Mouse (Mus musculus) hindbrain, embryonic 11.5 days (tissue): ENCODE data around the gene Batf. TPM values are rescaled to one million over a fixed set of nuclear protein-coding genes. Genes with fewer than 3 reads are reported as not detected.
A peak's percentile ranks its signal among the peaks of the same experiment; 100 is the strongest.

Source experiments
- ATAC-seq: fragments of 200-750 bp; cut with Nextera tagmentation; 2 replicates; pipeline ENCODE4 v1.8.0; 2017; ENCODE audit warnings: mild to moderate bottlenecking, moderate TSS enrichment, moderate library complexity; ENCODE audit not compliant: low FRiP score
- DNase-seq: peaks from one replicate; pipeline ENCODE4 v3.0.0-alpha.2; 2015; ENCODE audit warnings: low spot score
- H3K27ac ChIP-seq: fragments of 300-500 bp; sonication (generic); 2 replicates; pipeline ENCODE4 v1.5.1; 2014; ENCODE audit warnings: mild to moderate bottlenecking, low read depth, low read length
- H3K27me3 ChIP-seq: fragments of 300-500 bp; sonication (generic); 2 replicates; pipeline ENCODE4 v1.6.1; 2014; ENCODE audit warnings: mild to moderate bottlenecking, low read length, moderate library complexity, mixed read lengths; ENCODE audit not compliant: control insufficient read depth, insufficient read depth
- H3K36me3 ChIP-seq: fragments of 300-500 bp; sonication (generic); 2 replicates; pipeline ENCODE4 v1.6.1; 2014; ENCODE audit warnings: mild to moderate bottlenecking, low read length, moderate library complexity, mixed read lengths; ENCODE audit not compliant: control insufficient read depth, insufficient read depth
- H3K4me1 ChIP-seq: fragments of 300-500 bp; sonication (generic); replicated peaks from 2 replicates; pipeline ENCODE4 v1.6.1; 2014; ENCODE audit warnings: low read length, mixed read lengths; ENCODE audit not compliant: control insufficient read depth, insufficient read depth
- H3K4me2 ChIP-seq: fragments of 300-500 bp; sonication (generic); replicated peaks from 2 replicates; pipeline ENCODE4 v1.6.1; 2014; ENCODE audit warnings: mild to moderate bottlenecking, low read depth, low read length
- H3K4me3 ChIP-seq: fragments of 300-500 bp; sonication (generic); 2 replicates; pipeline ENCODE4 v1.5.1; 2014; ENCODE audit warnings: low read depth, low read length
- H3K9ac ChIP-seq: fragments of 300-500 bp; sonication (generic); 2 replicates; pipeline ENCODE4 v1.6.1; 2014; ENCODE audit warnings: low read depth, low read length
- H3K9me3 ChIP-seq: fragments of 300-500 bp; sonication (generic); 2 replicates; pipeline ENCODE4 v1.6.1; 2016; ENCODE audit warnings: low read length; ENCODE audit not compliant: control insufficient read depth
- WGBS: fragments of 180-500 bp; shearing (Covaris S2); extraction: QIAGEN DNeasy Blood & Tissue Kit; methylation state at CpG from one replicate; pipeline ENCODE4 v1.1.7; 2014; 5-methylcytosine and 5-hydroxymethylcytosine counted together
- polyA plus RNA-seq: library from polyadenylated mRNA; unstranded; fragments of >200 nt; fragmentation: Nextera tagmentation; extraction: Ambion mirVana; gene quantifications from 2 replicates; pipeline ENCODE4 v1.2.1, GENCODE M21; 2014

Batf gene
- polyA plus RNA-seq, 1 experiment from 2014 or later: 2.2 TPM

DNA sequence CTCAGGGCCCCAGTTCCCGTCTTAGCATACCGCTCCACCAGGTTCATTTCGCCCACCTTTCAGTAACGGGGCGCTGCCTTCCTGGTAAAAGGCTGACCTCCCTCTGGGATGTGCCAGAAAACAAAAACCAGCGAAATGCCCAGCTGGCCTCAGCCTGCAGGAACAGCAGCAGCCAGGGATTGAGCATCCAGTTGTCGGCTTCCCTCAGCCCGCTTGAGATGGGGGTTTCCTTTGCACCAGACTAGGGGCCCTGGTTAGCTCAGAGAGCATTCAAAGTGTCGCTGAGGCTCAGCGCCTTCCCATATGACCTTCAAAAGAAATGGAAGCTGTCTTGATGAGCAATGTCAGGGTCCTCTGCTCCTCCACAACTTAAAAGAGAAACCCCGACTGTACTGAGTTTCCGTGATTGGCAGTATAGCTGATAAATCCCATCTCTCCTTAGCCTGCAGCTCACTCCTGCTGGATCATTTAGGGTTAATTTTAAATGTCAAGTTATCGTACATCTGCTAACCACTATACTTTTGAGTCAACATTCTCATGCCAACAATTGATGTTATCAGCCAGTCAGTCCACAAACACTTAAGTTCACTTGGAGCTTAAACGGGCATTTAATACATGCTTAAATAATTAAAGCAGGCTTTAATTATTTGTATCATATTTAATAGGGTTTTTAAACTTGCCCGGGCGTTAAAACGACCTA, 19.5 kb downstream of the Batf start:
- H3K4me2 ChIP-seq: peak overlapping the region; percentile 39
- H3K4me3 ChIP-seq: peak overlapping the region; percentile 13; the same call in 1 of the 2 replicates
- no peaks in the 10 kb centered on the region for H3K9me3 ChIP-seq
- 24% methylated on average over 17 of the region's 17 CpGs for WGBS
- no peaks in the 10 kb centered on the region for H3K27me3 ChIP-seq
- no peak overlapping the region for H3K27ac ChIP-seq
- H3K4me1 ChIP-seq: 0 out of 2 replicates have a peak, but pooled peaks cover 2% of the 10 kb centered on the region
- no peak for ATAC-seq
- no peak for DNase-seq
- peak overlapping the region; percentile 32; the same call in 1 of the 2 replicates for H3K9ac ChIP-seq
- no peaks in the 10 kb centered on the region for H3K36me3 ChIP-seq

DNA sequence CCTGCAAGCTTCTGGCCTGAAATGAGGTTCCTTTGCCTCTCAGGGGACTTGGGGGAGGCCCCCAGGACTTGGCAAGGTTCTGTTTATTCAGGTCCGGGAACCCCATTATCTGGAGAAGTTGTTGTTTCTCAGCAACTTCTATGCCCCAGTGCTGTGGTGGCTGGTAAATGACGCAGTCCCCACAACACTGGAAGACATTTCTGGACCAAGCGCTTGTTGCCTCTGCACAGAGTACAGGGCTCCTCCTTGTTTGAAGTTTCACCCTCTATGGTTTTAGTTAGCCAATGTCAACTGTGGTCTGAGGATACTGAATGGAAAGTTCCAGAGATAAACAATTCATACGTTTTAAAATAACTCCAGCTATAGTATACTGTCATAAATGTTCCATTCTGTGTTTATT, 20.4 kb downstream of the Batf start:
- WGBS: 83% methylated on average over 4 of the region's 4 CpGs
- H3K9me3 ChIP-seq: no peaks in the 10 kb centered on the region
- DNase-seq: no peak

DNA sequence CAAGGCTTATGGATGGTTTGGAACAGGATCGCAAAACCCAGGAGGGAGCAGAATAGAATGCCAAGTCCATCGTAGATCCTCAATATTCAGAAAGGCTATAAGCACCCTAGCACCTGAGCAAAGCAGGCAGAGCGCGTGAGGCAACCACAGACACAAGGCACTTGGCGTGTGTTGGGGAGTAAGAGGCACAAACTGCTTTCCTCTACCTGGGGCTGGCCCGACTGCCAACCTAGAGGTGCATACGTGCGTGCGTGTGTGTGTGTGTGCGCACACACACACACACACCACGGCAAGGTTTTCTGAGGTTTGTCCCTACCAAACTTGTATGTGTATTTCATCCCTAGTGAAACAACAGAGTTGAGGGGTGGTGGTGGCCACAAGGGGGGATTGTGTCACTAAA, 20.9 kb downstream of the Batf start:
- H3K27ac ChIP-seq: no peak overlapping the region
- H3K9ac ChIP-seq: no peak overlapping the region
- H3K9me3 ChIP-seq: no peaks in the 10 kb centered on the region
- WGBS: 96% methylated on average over 11 of the region's 11 CpGs
- no peak for ATAC-seq
- H3K27me3 ChIP-seq: no peaks in the 10 kb centered on the region
- no peak overlapping the region for H3K4me2 ChIP-seq
- no peaks in the 10 kb centered on the region for H3K36me3 ChIP-seq
- no peak overlapping the region for H3K4me3 ChIP-seq
- no peak for DNase-seq
- H3K4me1 ChIP-seq: 0 out of 2 replicates have a peak, but pooled peaks cover 2% of the 10 kb centered on the region

More for the DNA sequence above, 20.4 kb downstream of the Batf start:
- Histone ChIP-seq H3K4me3 (no peak overlapping the region), H3K27ac (no peak overlapping the region), H3K27me3 (no peaks in the 10 kb centered on the region), H3K4me1 (0 out of 2 replicates have a peak, but pooled peaks cover 2% of the 10 kb centered on the region), H3K9ac (no peak overlapping the region), H3K4me2 (no peak overlapping the region), H3K36me3 (no peaks in the 10 kb centered on the region)
- no peak for ATAC-seq

DNA sequence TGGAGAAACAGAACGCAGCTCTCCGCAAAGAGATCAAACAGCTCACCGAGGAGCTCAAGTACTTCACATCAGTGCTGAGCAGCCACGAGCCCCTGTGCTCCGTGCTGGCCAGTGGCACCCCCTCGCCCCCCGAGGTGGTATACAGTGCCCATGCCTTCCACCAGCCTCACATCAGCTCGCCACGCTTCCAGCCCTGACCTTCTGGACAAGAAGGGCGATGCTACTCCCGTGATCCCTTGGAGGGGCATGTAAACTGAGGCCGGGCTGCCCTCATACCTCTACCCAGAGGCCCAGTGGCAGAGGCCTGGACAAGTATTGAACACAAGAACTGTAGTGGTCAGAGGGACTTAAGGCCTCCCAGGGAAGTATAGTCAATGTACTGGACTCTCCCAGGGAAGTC, 22.1 kb downstream of the Batf start:
- H3K9ac ChIP-seq: no peak overlapping the region
- no peaks in the 10 kb centered on the region for H3K36me3 ChIP-seq
- DNase-seq (no peak), ATAC-seq (no peak)
- 0 out of 2 replicates have a peak, but pooled peaks cover 2% of the 10 kb centered on the region for H3K4me1 ChIP-seq
- 84% methylated on average over 12 of the region's 12 CpGs for WGBS
- H3K4me2 ChIP-seq: no peak overlapping the region
- H3K27ac ChIP-seq: no peak overlapping the region
- no peaks in the 10 kb centered on the region for H3K27me3 ChIP-seq
- H3K9me3 ChIP-seq: no peaks in the 10 kb centered on the region
- no peak overlapping the region for H3K4me3 ChIP-seq

DNA sequence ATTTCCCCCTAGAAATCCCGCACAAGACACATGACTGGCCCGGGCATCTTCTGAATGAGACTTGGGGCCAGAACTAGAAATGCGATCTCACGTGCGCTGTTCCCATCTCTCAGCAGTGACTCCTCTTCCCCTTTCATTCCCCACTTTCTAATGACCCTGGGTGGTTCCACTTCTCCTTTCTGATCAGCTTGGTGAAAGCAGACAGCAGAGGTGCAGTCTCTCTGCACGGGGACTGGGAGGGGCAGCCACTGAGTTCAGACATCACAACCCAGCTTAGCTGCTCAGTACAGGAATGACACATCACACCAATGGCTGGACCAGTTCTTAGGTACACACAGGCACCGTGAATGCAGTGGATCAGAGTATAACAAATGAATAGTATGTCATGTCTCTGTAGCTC, 24.2 kb downstream of the Batf start:
- Histone ChIP-seq H3K27ac (no peak overlapping the region), H3K36me3 (no peaks in the 10 kb centered on the region), H3K27me3 (no peaks in the 10 kb centered on the region), H3K4me1 (no peaks in the 10 kb centered on the region), H3K4me3 (no peak overlapping the region), H3K4me2 (no peak overlapping the region), H3K9me3 (no peaks in the 10 kb centered on the region), H3K9ac (no peak overlapping the region)
- 82% methylated on average over 7 of the region's 7 CpGs for WGBS
- ATAC-seq: no peak
- DNase-seq: no peak

DNA sequence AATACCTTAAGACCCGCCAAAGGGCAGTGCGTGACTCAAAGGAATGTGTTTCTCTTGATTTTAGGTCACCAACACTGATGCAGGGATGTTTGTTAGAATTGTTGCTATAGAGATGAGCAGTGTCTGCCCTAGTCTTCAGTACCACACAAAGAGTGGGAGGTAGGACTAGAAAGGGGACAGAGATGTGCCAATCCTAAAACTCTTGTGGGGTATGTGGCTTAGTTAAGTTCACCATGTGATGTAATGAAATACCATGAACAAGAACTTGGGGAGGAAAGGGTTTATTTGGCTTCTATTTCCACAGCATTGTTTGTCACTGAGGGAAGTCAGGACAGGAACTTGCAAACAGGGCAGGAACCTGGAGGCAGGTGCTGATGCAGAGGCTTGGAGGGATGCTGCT, 26.1 kb downstream of the Batf start:
- Histone ChIP-seq H3K36me3 (no peaks in the 10 kb centered on the region), H3K4me2 (no peak overlapping the region), H3K4me1 (no peaks in the 10 kb centered on the region), H3K27me3 (no peaks in the 10 kb centered on the region), H3K9me3 (no peaks in the 10 kb centered on the region), H3K9ac (no peak overlapping the region), H3K4me3 (no peak overlapping the region), H3K27ac (no peak overlapping the region)
- WGBS: 89% methylated on average over 2 of the region's 2 CpGs
- ATAC-seq (no peak), DNase-seq (no peak)

DNA sequence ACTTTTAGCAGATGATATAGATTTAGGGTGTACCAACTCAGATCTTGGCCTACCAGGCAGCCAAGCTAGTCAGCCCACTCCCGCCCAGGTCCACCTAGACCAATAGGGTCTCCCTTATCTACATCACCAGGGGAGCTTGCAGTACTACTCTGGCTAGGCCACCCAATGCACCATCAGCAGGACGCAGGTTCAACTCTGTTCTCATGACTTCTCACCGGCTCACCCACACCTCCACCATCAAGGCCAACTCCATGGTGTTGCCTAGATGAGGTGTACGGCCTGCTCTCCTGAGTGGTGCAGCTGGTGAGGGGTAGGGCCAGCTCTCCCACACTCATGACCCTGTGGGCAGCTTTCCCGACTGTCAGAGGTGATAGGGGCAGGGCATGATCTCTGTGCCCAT, 27.7 kb downstream of the Batf start:
- H3K27me3 ChIP-seq: no peaks in the 10 kb centered on the region
- WGBS: 93% methylated on average over 5 of the region's 5 CpGs
- DNase-seq (no peak), ATAC-seq (no peak)
- no peaks in the 10 kb centered on the region for H3K9me3 ChIP-seq
- H3K36me3 ChIP-seq: no peaks in the 10 kb centered on the region
- no peak overlapping the region for H3K9ac ChIP-seq
- H3K4me2 ChIP-seq: no peak overlapping the region
- no peak overlapping the region for H3K4me3 ChIP-seq
- no peak overlapping the region for H3K27ac ChIP-seq
- no peaks in the 10 kb centered on the region for H3K4me1 ChIP-seq

DNA sequence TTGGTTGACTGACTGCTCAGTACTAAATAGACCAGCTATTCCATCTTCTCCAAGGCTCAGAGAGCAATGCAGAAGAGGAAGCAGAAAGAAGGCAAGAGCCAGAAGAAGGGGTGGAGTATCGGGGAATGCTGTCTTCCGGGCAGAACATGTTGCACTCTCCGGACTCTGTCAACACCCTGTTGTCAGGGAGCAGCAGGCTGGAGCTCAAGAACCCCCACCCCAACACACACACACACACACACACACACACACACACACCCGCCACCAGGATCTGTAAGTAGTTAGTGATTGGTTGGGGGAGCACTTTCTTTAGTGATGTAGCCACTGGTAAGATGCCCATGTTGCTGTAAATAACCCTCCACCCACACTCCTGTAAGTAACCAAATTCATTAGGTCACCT, 38.8 kb downstream of the Batf start:
- Histone ChIP-seq H3K36me3 (no peaks in the 10 kb centered on the region), H3K9me3 (no peaks in the 10 kb centered on the region), H3K4me3 (no peak overlapping the region), H3K4me1 (no peaks in the 10 kb centered on the region), H3K9ac (no peak overlapping the region), H3K4me2 (no peak overlapping the region), H3K27ac (no peak overlapping the region), H3K27me3 (no peaks in the 10 kb centered on the region)
- 86% methylated on average over 4 of the region's 4 CpGs for WGBS
- ATAC-seq: no peak
- no peak for DNase-seq

DNA sequence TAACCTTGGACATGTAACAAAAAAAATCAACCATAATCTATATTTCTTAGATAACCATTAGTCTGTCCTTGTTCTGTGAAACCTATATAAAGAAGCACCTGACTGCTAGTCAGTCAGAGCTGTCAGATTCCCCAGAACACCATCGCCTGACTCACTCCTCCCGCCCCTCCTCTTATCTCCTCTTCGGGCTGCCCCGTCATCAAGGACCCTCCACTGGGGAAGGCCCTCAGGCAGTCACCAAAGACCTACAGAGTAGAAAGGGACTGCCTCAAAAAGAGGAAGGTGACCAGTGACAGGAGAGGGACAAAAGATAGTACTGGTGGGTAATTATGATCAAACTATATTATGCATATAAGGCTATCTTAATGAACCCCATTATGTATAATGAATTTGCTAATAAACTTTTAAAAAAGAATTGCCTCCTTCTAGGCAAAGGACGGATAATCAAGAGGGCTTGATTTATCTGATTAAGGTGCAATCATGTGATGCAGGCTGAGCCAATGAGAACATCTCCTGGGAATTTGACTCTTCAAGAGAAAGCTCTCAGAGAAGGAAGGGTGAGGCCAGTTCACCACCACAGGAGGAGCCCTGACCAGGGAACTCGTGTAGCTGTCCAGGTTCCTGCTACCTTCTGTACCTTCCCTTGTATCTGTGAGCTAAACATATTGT, 40.4 kb downstream of the Batf start:
- ATAC-seq: no peak
- Histone ChIP-seq H3K4me1 (no peaks in the 10 kb centered on the region), H3K4me2 (no peak overlapping the region), H3K27me3 (no peaks in the 10 kb centered on the region), H3K36me3 (no peaks in the 10 kb centered on the region), H3K27ac (no peak overlapping the region), H3K9me3 (no peaks in the 10 kb centered on the region), H3K9ac (no peak overlapping the region), H3K4me3 (no peak overlapping the region)
- WGBS: 70% methylated on average over 6 of the region's 6 CpGs
- DNase-seq: no peak
